Mouse (Mus musculus) intestine, embryonic 15.5 days (tissue): ENCODE data around the gene Fam171b. TPM values are rescaled to one million over a fixed set of nuclear protein-coding genes. Genes with fewer than 3 reads are reported as not detected.

Source experiments
- ATAC-seq: fragments of 200-750 bp; cut with Nextera tagmentation; 2 replicates; pipeline ENCODE4 v1.8.0; 2017; ENCODE audit warnings: moderate TSS enrichment, moderate library complexity
- H3K27ac ChIP-seq: fragments of 300-500 bp; sonication (generic); 2 replicates; pipeline ENCODE4 v1.5.1; 2015; ENCODE audit warnings: mild to moderate bottlenecking, inconsistent platforms
- H3K27me3 ChIP-seq: fragments of 300-500 bp; sonication (generic); replicated peaks from 2 replicates; pipeline ENCODE4 v1.6.1; 2015; ENCODE audit warnings: inconsistent platforms
- H3K36me3 ChIP-seq: fragments of 300-500 bp; sonication (generic); 2 replicates; pipeline ENCODE4 v1.6.1; 2015; ENCODE audit warnings: inconsistent platforms
- H3K4me1 ChIP-seq: fragments of 300-500 bp; sonication (generic); replicated peaks from 2 replicates; pipeline ENCODE4 v1.6.1; 2015; ENCODE audit warnings: inconsistent platforms
- H3K4me2 ChIP-seq: fragments of 300-500 bp; sonication (generic); replicated peaks from 2 replicates; pipeline ENCODE4 v1.6.1; 2015; ENCODE audit warnings: mild to moderate bottlenecking, inconsistent platforms
- H3K4me3 ChIP-seq: fragments of 300-500 bp; sonication (generic); replicated peaks from 2 replicates; pipeline ENCODE4 v1.5.1; 2015; ENCODE audit warnings: inconsistent platforms
- H3K9ac ChIP-seq: fragments of 300-500 bp; sonication (generic); 2 replicates; pipeline ENCODE4 v1.6.1; 2015; ENCODE audit warnings: inconsistent platforms
- H3K9me3 ChIP-seq: fragments of 300-500 bp; sonication (generic); 2 replicates; pipeline ENCODE4 v1.6.1; 2016; ENCODE audit warnings: inconsistent platforms
- WGBS: fragments of 180-500 bp; shearing (Covaris S2); methylation state at CpG from one replicate; pipeline ENCODE4 v1.1.7; 2015; 5-methylcytosine and 5-hydroxymethylcytosine counted together
- polyA plus RNA-seq: library from polyadenylated mRNA; unstranded; fragments of >200 nt; fragmentation: Nextera tagmentation; extraction: Ambion mirVana; gene quantifications from 2 replicates; pipeline ENCODE4 v1.2.1, GENCODE M21; 2015

Fam171b gene
- 8.9 and 9.3 TPM in 2 replicates for polyA plus RNA-seq

DNA sequence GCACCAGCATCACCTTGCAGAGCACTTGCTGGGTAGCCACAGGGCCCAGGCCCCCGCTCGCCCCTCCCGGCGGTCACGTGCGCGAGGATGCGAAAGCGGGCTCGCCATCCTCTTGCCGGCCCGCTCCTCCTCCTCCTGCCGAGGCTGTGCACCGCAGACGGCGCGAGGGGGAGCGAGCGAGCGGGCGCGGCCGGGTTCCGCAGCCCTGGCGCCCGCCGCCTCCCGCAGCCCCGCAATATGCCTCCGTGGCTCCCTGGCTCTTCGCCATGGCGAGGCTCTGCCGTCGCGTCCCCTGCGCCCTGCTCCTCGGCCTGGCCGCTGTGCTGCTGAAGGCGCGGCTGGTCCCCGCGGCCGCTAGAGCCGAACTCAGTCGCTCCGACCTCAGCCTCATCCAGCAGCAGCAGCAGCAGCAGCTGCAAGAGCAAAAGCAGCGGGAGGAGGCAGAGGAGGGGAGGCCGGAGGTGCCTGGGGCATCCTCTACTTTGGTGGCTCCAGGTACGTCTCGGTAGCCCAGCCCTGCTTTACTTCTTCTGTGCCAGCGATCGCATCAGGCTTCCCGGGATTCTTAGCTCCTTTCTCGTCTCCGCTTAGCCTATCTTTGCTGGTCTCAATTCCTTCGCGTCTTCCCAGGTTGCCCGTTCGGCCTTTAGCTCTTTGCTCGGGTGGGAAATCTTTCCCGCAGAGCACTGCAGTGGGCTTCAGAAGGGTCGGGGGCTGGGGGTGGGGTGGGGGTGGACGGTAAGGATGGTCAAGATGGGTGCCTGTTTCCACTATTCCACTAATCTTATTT, at the start of gene Fam171b:
Gene Fam171b, plus strand, starts transcription at position 154 of the 790 bp plus-strand sequence.
- peak within 1 kb of the TSS; percentile 78 for H3K4me3 ChIP-seq
- H3K27ac ChIP-seq, result peak within 1 kb of the TSS; percentile 61
- peak; percentile 95 for ATAC-seq
- H3K9ac ChIP-seq, result peak within 1 kb of the TSS; percentile 74
- H3K4me2 ChIP-seq, result peak within 1 kb of the TSS; percentile 95
- peaks cover 3% of the 10 kb centered on the region; the same call in 1 of the 2 replicates for H3K27me3 ChIP-seq
- H3K36me3 ChIP-seq, result no peaks in the 10 kb centered on the region
- under 1% methylated on average over 63 of the region's 63 CpGs for WGBS
- H3K4me1 ChIP-seq, result 0 out of 2 replicates have a peak, but pooled peaks cover 2% of the 10 kb centered on the region
- H3K9me3 ChIP-seq, result no peaks in the 10 kb centered on the region

DNA sequence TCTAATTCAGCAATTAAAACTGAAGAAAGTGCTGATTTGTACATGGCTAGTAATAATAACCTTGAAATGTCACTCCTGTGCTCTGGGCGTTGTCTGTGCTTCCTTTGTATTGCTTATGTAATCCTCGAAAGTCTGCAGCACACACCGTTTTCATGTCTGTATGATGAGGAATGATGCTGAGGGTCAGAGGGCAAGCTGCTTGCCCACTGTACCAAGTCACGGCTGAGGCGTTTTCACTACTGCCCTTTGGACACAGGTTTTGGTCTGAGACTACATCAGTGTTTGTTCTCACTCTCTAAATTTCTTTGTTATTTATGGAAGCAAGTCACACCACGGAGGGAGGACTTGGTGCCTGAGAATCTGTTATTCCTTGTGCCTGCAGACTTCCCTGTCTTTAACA, 46.4 kb upstream of the Fam171b start:
- no peaks in the 10 kb centered on the region for H3K27me3 ChIP-seq
- no peak overlapping the region for H3K9ac ChIP-seq
- H3K27ac ChIP-seq, result no peak overlapping the region
- H3K4me1 ChIP-seq, result no peaks in the 10 kb centered on the region
- H3K36me3 ChIP-seq, result no peaks in the 10 kb centered on the region
- no peaks in the 10 kb centered on the region for H3K9me3 ChIP-seq
- WGBS, result 58% methylated on average over 6 of the region's 6 CpGs
- ATAC-seq, result no peak
- no peak overlapping the region for H3K4me3 ChIP-seq
- H3K4me2 ChIP-seq, result no peak overlapping the region

DNA sequence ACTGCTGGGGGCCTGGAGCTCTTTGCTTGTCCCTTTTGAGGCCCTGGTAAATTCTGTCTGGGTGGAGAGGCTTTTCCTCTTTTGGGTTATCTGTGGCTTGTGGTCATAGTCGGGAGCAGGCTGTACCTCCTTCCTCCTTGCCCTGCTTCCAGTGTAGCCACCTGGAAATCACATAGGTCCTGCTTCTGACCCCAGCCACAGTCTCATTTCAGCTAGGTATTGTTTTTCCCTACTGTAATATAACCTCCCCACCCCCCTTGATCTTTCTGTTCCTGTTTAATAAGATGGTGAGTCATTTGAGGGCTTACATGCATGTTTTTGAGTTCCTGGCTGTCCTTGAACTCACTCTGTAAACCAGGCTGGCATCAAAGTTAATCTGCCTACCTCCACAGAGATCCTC, 45.6 kb upstream of the Fam171b start:
- no peak overlapping the region for H3K4me2 ChIP-seq
- no peaks in the 10 kb centered on the region for H3K27me3 ChIP-seq
- no peak overlapping the region for H3K4me3 ChIP-seq
- no peaks in the 10 kb centered on the region for H3K36me3 ChIP-seq
- no peak for ATAC-seq
- no peaks in the 10 kb centered on the region for H3K9me3 ChIP-seq
- no peak overlapping the region for H3K27ac ChIP-seq
- H3K4me1 ChIP-seq, result no peaks in the 10 kb centered on the region
- WGBS, result 91% methylated on average over 1 of the region's 1 CpGs
- H3K9ac ChIP-seq, result no peak overlapping the region

DNA sequence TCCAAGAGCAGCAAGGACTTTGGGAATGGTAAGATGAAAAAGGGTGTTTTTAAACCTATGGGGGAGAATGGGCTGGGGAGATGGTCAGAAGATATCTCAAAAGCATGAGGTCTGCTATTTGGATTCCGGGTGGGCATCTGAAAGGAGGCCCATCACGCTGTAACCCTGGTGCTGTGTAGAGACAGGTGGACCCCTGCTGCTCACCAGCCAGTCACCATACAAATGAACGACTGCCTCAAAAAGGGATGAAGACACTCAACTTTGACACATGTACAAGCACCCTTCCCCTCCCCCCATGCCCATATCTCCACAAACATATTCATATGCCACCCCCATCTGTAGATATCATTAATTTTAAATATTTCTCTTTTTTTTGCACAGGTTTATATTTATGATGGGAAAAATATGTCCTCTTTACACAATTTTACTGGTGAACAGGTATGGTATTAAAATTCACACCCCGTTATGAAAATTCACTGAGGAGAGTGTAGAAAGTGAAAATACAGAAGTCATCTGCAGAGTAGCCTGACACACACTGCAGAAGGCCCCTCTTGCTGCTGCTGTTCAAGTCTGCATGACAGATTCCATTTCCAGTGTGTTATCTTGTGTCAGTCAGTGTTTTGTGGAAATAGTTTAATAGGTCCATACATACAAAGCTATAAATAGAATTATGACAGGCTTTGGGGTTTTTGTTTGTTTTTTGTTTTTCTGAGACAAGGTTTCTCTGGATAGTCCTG, 44.0 kb upstream of the Fam171b start:
- no peak overlapping the region for H3K4me2 ChIP-seq
- 0 out of 2 replicates have a peak, but pooled peaks cover 8% of the 10 kb centered on the region for H3K36me3 ChIP-seq
- H3K4me1 ChIP-seq, result no peaks in the 10 kb centered on the region
- H3K9me3 ChIP-seq, result no peaks in the 10 kb centered on the region
- H3K27me3 ChIP-seq, result no peaks in the 10 kb centered on the region
- 87% methylated on average over 4 of the region's 4 CpGs for WGBS
- H3K4me3 ChIP-seq, result no peak overlapping the region
- no peak for ATAC-seq
- no peak overlapping the region for H3K27ac ChIP-seq
- H3K9ac ChIP-seq, result no peak overlapping the region

DNA sequence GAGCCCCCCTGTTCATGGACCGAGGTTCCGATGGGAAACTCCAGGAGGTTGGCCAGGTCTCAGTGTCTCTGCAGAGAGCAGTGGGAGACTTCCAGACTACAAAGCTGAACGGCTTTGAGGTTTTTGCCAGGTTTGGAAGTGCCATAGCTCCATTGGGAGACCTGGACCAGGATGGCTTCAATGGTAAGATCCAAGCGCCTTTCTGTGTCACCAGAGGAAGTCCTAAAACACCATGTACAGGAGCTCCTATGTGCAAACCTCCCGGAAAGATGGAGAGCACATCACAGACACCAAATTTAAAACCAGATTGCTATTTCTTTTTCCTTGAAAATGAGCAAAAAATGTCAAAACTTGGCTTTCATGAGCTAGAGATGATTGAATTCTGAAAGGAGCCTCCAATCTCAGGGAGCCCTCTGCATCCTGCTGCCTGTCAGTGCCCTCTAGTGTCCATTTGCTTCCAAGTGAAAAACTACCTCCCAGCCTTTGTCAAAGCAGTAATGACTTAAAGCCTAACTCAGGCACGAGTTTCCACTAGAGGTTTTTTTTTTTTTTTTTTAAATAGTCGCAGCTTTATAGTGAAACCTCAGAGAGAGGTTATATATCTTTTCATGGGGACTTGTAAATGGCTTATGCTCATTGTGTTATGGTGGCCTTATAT, 41.2 kb upstream of the Fam171b start:
- H3K4me3 ChIP-seq, result no peak overlapping the region
- no peaks in the 10 kb centered on the region for H3K4me1 ChIP-seq
- H3K9me3 ChIP-seq, result no peaks in the 10 kb centered on the region
- no peak; the same call in 1 of the 2 replicates for ATAC-seq
- H3K9ac ChIP-seq, result no peak overlapping the region
- WGBS, result 56% methylated on average over 7 of the region's 7 CpGs
- H3K4me2 ChIP-seq, result no peak overlapping the region
- H3K27ac ChIP-seq, result no peak overlapping the region
- 0 out of 2 replicates have a peak, but pooled peaks cover 8% of the 10 kb centered on the region for H3K36me3 ChIP-seq
- no peaks in the 10 kb centered on the region for H3K27me3 ChIP-seq

DNA sequence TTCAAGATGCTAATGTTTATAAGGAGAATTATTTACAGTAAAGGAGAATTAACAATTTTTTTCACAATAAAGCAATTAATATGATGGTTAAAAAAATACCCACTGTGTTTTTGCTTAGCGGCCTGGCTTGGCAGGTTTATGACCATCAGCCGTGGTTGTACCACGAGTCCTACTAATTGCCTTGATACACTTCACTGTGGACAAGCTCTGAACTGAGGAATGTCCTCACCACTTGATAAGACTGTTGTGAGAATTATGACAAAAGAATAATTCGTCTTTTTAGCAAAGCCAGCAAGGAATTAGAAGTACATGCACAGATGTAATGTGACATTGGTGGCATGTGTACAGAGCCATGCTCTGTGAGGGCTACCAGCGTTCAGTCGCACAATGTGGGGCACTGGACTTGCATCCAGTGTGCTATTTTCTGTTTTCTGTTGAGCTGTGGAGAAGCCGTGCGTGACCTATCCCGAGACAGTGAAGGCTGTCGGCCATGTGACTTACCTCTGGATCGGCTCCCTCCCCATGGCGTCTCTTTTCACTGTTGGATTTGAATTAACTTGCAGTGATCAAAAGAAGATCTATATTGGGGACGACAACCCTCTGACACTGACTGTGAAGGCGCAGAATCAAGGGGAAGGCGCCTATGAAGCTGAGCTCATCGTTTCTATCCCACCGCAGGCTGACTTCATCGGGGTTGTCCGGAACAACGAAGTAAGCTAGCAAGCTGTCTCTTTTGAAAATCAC, 20.9 kb upstream of the Fam171b start:
- Histone ChIP-seq H3K9me3 (no peaks in the 10 kb centered on the region), H3K36me3 (peaks cover 5% of the 10 kb centered on the region; the same call in 1 of the 2 replicates), H3K4me2 (no peak overlapping the region), H3K4me1 (no peaks in the 10 kb centered on the region), H3K27me3 (no peaks in the 10 kb centered on the region), H3K9ac (no peak overlapping the region), H3K4me3 (no peak overlapping the region), H3K27ac (no peak overlapping the region)
- 91% methylated on average over 20 of the region's 20 CpGs for WGBS
- no peak for ATAC-seq

DNA sequence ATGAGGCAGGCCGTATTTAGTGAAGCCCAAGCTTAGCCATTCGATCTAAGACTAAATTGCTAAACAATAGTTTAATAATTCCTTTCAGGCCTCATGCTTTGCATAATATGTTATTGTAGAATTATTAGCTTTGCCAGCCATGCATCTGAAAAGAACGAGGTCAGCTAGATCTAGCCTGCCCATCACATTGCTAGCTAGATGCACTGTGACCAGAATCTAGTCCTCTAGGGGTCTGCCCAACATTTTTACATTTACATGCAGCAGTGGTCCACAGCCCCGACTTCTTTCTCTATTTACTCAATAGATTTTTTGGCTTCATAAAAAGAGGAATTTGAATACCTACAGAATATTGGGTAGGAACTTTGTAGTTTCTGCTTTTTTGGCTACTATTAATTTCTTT, 20.3 kb upstream of the Fam171b start:
- WGBS, result 87% methylated on average over 4 of the region's 4 CpGs
- H3K9me3 ChIP-seq, result no peaks in the 10 kb centered on the region
- H3K4me1 ChIP-seq, result no peaks in the 10 kb centered on the region
- H3K9ac ChIP-seq, result no peak overlapping the region
- no peak overlapping the region for H3K4me3 ChIP-seq
- peaks cover 5% of the 10 kb centered on the region; the same call in 1 of the 2 replicates for H3K36me3 ChIP-seq
- no peaks in the 10 kb centered on the region for H3K27me3 ChIP-seq
- ATAC-seq, result no peak
- H3K4me2 ChIP-seq, result no peak overlapping the region
- no peak overlapping the region for H3K27ac ChIP-seq

DNA sequence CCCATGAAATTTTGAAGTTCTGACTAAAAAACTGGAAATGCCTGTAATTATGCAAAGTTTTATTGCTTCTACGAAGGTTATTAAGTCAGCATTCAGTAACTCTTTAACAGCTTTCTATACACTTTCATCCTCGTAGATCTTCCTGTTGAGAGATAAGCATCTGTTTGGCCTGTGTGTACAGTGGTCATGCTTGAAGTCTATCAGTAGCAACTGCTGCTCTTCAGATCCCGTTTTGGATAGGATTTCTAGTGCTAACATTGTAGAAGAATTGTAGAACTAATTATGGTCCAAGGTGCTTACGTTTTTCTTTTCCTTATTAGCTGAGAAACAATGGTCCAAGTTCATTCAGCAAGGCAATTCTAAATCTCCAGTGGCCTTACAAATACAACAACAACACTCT, 16.7 kb upstream of the Fam171b start:
- no peak overlapping the region for H3K4me3 ChIP-seq
- no peaks in the 10 kb centered on the region for H3K27me3 ChIP-seq
- H3K4me1 ChIP-seq, result no peaks in the 10 kb centered on the region
- ATAC-seq, result no peak
- H3K9ac ChIP-seq, result no peak overlapping the region
- H3K4me2 ChIP-seq, result no peak overlapping the region
- no peaks in the 10 kb centered on the region for H3K9me3 ChIP-seq
- peaks cover 16% of the 10 kb centered on the region; the same call in 1 of the 2 replicates for H3K36me3 ChIP-seq
- no peak overlapping the region for H3K27ac ChIP-seq
- WGBS, result 75% methylated on average over 4 of the region's 4 CpGs

DNA sequence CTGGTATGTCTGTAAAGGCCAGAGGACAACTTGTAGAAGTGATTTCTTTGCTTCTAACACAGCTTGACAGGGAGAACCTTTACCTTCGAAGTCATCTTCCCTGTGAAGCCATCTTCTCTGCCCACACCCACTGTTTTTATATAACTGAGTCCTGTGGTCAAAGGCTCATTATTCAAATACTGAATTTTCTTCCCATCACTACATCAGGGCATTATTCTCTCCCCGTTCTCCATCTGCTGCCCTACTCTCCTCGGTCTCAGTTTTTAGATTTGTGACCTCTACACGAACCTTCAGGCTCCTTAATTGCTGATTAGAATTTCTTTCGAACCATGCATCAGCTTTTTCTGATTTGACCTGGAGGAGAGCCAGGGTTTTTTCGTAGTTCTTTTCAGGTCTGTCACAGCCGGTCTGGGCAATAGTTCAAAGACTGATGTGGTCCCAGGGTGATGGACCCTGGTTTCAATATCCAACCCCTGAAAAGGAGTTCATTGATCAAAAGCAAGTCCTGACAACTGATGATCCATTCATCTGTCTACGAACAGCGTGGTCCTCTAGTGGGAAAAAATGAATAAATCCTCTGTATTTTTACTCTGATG, 14.4 kb upstream of the Fam171b start:
- Histone ChIP-seq H3K27me3 (no peaks in the 10 kb centered on the region), H3K9ac (no peak overlapping the region), H3K4me1 (no peaks in the 10 kb centered on the region), H3K27ac (no peak overlapping the region), H3K36me3 (peaks cover 27% of the 10 kb centered on the region), H3K4me2 (no peak overlapping the region), H3K9me3 (no peaks in the 10 kb centered on the region), H3K4me3 (no peak overlapping the region)
- no peak for ATAC-seq
- WGBS, result 84% methylated on average over 9 of the region's 9 CpGs

DNA sequence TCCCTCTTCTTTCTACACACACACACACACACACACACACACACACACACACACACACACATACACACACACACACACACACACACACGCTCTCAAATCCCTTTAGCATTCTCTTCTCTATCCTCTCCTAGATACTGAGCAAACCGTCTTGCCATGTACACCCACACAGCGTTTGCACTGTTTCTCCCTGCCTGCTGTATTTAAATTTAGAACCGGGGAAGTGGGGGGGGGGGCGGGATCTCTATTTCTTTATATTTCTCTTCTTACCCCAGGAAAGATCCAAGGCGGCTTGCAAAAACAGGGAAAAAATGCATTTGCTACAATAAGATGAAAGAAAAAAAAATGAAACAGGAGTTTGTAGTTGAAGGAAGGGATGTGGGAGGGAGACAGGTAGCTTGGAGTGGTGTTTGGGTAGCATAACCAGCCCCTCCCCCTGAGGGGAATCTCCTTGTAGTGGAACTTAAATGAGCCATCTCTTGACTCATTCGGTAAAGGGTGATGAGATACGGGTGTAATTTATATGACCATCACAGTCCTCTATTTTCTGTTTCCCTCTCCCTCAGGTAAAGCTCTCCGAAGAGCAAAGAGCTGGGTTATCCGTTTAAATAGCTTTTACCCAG, 947 bp downstream of the Fam171b start:
- H3K27me3 ChIP-seq, result peaks cover 3% of the 10 kb centered on the region; the same call in 1 of the 2 replicates
- ATAC-seq, result no peak
- H3K4me1 ChIP-seq, result 0 out of 2 replicates have a peak, but pooled peaks cover 2% of the 10 kb centered on the region
- no peak overlapping the region for H3K27ac ChIP-seq
- H3K4me2 ChIP-seq, result peak overlapping the region; percentile 95
- 16% methylated on average over 10 of the region's 10 CpGs for WGBS
- H3K9ac ChIP-seq, result no peak overlapping the region
- H3K4me3 ChIP-seq, result peak overlapping the region; percentile 78
- H3K36me3 ChIP-seq, result no peaks in the 10 kb centered on the region
- H3K9me3 ChIP-seq, result no peaks in the 10 kb centered on the region

DNA sequence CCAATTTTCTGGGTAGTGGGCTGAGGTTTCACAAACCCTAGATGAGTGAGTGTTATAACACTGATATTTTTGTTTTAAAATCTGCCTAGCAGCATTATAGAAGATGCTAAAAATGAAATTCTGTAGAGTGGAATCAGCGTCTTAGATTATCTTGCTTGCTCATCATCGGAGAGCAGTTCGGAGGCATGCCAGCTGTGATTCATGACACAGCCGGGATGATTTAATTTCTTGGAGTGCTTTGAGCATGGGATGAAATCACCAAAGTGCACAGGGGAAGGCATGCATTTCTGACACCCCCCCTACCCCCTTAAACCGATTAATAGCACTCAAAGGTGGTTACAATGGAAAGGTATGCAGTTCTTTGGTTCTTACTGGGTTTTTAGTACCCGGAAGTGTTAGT, 1.6 kb downstream of the Fam171b start:
- no peak overlapping the region for H3K27ac ChIP-seq
- no peaks in the 10 kb centered on the region for H3K36me3 ChIP-seq
- 51% methylated on average over 6 of the region's 6 CpGs for WGBS
- H3K9me3 ChIP-seq, result no peaks in the 10 kb centered on the region
- H3K4me1 ChIP-seq, result 0 out of 2 replicates have a peak, but pooled peaks cover 2% of the 10 kb centered on the region
- H3K4me2 ChIP-seq, result peak overlapping the region; percentile 95
- H3K27me3 ChIP-seq, result peaks cover 3% of the 10 kb centered on the region; the same call in 1 of the 2 replicates
- H3K4me3 ChIP-seq, result no peak overlapping the region
- H3K9ac ChIP-seq, result no peak overlapping the region
- ATAC-seq, result no peak
